Mouse (Mus musculus): ENCODE measurements around the gene Ncdn.

The Ncdn gene

GRCm38 (mm10) chr4:126753268-126754230, at the start of gene Ncdn, which contains the start of gene AU040320:
Ncdn (minus strand) TSS chr4:126753438.
AU040320 (plus strand) TSS chr4:126753544.
- in situ Hi-C loops (cut with MboI, MseI): no loop called here

- in situ Hi-C loops (cut with MboI, MseI): no loop called here
These were observed 48.9 kb upstream of the Ncdn start for GRCm38 (mm10) chr4:126802174-126802573.

DNA sequence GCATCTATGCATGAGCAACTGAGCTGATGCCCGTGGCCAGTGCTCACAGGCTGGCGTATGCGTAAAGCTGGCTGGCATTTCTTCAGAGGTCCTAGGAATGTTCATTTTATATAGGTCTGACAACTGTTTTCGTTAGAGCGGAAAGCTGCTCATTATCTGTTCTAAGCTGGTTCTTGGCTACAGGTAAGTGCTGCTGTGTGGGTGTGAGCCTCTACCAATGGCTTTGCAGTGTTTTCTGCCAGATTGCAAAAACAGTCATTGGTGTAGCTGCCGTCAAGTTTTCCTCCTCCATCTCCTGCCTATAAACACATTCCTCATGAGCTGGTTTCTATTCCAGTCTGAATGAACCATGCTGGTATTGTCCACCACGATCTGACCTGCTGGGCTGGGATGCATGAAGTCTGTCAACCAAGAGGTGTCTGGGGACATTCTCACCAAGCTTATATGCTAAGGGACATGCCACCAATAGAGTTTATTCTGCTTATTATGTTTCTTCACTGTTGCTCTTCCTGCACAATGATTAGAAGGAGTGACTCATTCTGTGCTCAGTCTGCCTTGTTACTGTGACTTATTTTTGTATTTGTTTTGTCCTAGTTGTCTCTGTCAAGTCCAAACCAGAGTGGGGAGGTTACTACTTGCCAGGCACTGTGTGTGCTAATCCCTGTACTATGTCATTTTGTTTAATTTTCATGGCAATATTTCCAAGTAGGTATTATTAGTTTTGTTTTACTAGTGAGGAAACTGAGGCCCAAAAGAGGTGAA, 39.3 kb upstream of the Ncdn start:
- in situ Hi-C loops (cut with MboI, MseI): no loop called here

DNA sequence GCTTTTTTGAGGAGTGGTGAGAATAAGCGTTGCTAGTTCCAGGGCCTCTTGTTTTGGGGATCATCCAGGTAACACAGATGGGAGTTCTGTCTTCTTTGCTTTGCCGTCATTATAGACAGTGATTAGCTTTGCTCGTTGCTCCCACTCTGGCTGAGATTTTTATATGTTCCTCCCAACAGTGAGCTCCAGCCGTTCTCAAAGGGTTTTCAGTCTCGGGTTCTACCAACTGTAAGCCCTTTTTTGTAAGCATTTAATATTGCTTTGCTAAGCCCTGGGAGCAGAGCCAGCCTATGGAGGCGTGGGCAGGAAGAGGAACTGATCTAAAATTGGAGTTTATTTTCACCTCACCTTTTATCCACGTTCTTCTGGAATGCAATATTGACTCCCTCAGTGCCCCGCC, 29.8 kb upstream of the Ncdn start:
- in situ Hi-C loops (cut with MboI, MseI): no loop called here

- in situ Hi-C loops (cut with MboI, MseI): no loop called here
These were observed 29.3 kb upstream of the Ncdn start for GRCm38 (mm10) chr4:126782512-126782911.

- in situ Hi-C loops (cut with MboI, MseI): no loop called here
These were observed 28.6 kb upstream of the Ncdn start for GRCm38 (mm10) chr4:126781871-126782270.

DNA sequence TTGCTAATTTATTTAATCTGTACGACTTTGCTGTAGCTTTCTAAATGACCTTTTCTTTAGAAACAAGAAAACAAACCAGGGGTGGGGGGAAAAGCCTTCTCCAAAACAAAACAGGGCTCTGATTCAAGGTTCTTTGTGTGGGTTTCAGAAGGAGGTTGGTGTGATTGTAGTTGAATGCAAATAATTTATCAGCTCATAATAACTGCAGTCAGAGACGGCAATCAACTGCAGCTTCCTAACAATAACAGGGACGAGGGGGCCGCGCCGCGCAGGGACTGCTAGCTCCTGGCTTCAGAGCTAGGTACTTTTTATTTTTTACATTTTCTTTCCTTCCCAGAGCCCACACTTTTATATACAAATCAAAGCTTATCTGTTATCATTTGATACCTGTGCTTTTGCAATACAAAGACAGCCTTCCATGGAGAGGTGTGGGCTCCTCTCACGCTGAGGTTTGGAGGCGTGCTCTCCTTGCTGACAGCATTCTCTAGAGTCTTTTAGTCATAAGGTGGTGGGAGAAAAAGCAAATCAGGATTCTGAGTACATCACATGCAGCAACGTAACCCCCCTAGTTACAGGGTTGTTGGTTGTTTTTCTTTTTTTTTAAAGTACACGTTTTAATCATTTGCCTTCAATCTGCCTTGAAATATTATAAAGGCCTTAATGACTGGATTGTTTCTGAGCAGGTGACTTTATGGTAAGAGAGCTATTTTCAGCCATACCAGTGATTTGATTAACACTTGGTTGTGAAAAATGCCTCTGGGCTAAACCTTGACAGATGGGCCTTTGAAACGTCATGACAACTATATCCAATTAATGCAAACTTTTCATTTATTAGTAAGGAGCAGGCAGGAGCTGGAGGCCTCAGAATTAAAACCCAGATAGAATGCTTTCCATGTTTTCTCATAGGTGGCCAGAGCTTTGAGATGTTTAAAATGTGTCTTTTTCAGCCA, 26.9 kb upstream of the Ncdn start:
- in situ Hi-C loops (cut with MboI, MseI): no loop called here

- in situ Hi-C loops (cut with MboI, MseI): no loop called here
These were observed 25.9 kb upstream of the Ncdn start for GRCm38 (mm10) chr4:126779148-126779581.

DNA sequence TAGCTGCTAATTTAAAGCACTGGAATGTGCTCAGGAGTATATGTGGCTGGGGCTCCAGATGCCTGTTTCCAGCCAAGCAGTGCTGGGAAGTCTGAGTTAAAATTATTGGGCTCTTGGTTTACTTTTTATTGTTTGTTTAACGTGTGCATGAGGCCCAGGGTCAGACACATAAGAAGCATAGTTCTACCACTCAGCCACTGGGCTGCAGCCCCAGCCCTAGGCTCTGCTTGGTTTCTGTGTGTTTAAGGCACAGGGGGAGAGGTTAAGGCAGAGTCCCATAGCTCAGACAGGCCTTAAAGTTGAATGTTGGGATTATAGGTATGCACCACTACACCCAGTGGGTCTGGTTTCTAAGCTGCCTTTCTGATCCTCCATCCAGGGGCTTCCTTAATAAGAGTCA, 21.9 kb upstream of the Ncdn start:
- in situ Hi-C loops (cut with MboI, MseI): no loop called here

- in situ Hi-C loops (cut with MboI, MseI): no loop called here
These were observed 20.6 kb upstream of the Ncdn start for GRCm38 (mm10) chr4:126773871-126774270.

DNA sequence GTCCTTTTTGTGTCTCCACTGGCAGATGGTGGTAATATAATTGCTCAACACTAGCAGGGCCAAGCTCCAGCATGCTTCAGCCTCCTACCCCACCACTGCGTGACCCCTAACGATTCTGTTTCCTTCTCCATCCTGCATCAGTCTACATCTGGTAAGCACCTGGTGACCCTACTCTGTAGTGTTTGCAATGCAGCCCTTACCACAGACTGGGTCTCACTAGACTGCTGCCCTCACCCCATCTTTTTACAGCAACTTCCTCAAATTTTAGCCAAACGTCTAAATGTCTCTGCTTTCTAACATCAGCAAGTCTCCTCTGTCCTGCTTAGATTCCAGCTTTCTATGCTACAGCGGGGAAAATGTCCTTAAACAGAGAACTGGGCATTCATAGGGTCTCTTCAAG, 17.6 kb upstream of the Ncdn start:
- in situ Hi-C loops (cut with MboI, MseI): no loop called here

- in situ Hi-C loops (cut with MboI, MseI): loop anchor here (5.0 kb wide), 1 partner anchor 62 kb away; no protein-coding TSS in a partner anchor
These were observed 16.7 kb upstream of the Ncdn start for GRCm38 (mm10) chr4:126769800-126770563.

- in situ Hi-C loops (cut with MboI, MseI): no loop called here
These were observed 10.2 kb upstream of the Ncdn start for GRCm38 (mm10) chr4:126763483-126763882.

DNA sequence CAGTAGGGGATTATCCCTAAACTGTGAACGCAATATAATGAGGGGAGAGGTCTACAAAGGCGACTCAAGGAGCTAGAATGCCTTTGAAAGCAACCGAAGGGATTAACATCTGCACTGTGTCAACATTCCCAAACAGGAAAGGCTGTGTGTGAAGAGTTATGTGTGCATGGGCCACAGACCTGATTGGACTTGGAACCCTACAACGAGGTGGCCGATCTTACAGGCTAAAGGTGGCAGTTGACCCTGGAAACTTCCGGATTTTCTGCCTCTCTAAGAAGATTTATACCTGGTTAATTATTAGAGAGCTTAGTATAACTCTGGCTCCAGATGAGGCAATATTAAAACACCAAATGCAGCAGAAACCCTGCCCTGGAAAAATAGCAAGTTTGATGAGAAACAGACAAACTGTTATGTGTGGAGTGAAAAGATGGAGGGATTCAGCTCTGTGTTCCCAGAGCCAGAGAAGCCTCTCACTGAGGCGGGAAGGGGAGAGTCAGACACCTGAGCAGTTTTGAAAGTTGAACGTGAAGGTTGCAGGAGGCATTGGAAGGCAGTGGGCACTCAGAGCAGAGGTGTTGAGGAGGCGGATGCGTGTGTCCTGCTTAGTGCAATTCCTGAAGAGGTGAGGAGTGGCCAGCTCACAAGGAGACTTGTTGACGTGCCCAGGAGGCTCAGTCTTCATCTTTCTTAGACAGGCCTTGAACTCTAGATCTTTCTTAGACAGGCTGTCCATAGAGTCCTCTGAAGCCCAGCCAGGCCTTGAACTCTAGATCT, 9.5 kb upstream of the Ncdn start:
- in situ Hi-C loops (cut with MboI, MseI): no loop called here

- in situ Hi-C loops (cut with MboI, MseI): no loop called here
These were observed 6.2 kb upstream of the Ncdn start for GRCm38 (mm10) chr4:126759435-126759834.

- in situ Hi-C loops (cut with MboI, MseI): no loop called here
These were observed 5.1 kb upstream of the Ncdn start for GRCm38 (mm10) chr4:126758299-126758698.

GRCm38 (mm10) chr4:126756766-126757165, 3.5 kb upstream of the Ncdn start:
- in situ Hi-C loops (cut with MboI, MseI): no loop called here

- in situ Hi-C loops (cut with MboI, MseI): no loop called here
These were observed 1.6 kb upstream of the Ncdn start for GRCm38 (mm10) chr4:126754736-126755374.

- in situ Hi-C loops (cut with MboI, MseI): no loop called here
These were observed 983 bp upstream of the Ncdn start for GRCm38 (mm10) chr4:126754231-126754611.

All from T-helper 2 cell (primary cell).